Mouse (Mus musculus): ENCODE data around the gene Spink4.

The Spink4 gene

DNA sequence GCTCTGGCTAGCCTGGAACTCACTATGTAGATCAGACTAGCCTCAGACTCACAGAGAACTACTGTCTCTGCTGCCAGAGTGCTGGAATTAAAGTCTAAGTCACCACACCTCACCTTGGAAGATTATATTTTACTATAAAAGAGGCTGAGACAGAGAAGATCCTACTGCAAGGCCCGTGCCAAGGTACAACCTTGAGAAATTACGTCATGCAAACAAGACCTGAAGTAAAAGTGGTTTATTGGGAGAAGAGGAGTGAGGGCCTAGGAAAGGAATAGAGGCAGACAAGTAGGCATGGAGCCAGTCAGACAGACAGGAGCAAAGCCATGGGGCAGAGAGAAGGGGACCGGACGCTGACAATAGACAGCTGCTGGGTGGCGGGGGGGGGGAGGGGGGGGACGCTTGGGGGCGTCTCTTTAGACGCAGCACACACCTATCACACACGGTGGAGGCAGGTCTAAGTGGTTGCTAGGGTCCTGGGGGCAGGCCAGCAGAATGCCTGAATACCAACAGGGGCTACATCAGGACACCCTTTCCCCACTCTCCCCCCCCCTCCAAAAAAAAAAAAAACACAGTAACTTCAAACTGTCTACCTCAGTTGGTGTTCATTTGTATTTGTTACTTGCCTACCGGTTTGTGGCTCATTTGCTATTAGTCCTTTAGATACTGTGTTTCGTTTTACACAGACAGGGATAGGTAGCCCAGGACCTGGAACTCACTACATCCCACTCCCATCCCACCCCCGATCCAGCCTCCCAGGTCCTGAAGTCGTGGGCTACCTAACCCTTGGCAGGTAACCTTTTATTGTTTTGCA lies 50.1 kb downstream of the Spink4 start:
- DNase-seq = peak; percentile 91

DNA sequence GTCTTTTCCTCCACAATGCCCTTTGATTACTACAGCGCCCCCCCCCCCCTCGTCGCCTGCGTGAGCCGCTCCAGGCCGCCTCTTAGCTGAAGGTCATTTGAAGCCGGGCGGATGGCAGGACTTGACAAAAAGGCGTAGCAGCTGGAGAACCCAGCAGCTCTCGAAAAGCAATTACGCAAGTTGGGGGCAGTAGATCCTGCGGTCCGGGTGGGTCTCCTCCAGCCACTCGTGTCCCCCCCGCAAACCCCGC lies 50.7 kb downstream of the Spink4 start:
- DNase-seq = no peak

DNA sequence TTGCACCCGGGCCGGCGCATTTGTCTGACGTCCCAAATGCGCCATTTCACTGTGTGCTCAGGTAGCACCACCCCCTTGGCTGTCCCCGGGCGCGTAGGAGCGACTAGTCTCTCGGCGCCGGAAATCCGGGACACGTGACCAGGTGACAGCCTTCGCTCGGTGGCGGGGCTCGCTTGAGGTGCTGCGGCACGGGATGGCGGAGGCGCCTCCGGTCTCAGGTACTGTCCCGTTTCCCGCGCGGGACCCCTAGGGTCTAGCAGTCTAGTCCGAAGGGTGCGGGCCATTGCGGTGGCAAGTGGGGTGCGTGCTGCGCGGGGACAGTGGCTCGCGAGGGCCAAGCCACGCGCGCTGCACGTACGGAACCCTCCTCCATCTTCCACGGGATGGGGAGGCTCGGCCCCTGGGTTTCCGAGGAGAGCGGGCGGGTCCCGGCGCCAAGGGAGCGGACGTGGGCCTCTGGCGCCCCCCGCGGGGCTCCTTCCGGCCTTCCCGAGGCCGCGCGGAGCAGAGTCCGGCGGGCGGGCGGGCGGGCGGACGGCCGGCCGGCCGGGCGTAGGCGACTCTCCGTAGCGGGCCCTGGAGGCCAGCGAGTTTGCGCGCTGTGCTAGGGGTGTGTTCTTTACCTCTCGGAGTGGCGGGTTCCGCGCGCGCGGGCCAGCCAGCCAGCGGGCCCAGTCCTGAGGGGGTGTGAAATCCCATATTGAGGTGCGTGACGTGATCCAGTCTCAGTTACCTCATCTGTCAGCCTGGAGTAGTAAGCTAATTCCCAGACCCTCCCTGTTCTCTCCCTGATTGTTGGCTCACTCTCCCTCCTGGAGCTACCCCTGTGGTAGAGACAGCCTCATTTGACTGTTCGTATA lies 51.2 kb downstream of the Spink4 start, which contains the start of gene Nfx1:
TSS of gene Nfx1 (plus strand) at position 65 of the 860 bp plus-strand sequence.
- DNase-seq = peak; percentile 100

DNA sequence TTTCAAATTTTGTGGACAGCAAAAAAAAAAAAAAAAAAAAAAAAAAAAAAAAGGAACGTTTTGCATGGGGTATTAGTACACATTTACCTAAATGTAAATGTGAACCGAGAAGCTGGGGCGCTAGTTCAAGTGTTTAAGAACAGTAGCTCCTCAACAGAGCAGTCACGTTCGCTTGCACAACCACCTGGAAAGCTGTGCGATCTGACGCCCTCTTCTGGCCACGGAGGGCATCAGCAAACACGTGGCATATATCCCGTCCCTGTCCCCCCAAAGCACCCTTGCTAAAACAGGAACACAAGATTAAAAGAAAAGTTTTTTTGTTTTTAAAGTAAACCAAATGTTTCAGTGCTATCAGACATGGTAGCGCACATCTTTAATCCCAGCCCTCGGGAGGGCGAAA lies 51.9 kb downstream of the Spink4 start:
- DNase-seq = peak; percentile 86

DNA sequence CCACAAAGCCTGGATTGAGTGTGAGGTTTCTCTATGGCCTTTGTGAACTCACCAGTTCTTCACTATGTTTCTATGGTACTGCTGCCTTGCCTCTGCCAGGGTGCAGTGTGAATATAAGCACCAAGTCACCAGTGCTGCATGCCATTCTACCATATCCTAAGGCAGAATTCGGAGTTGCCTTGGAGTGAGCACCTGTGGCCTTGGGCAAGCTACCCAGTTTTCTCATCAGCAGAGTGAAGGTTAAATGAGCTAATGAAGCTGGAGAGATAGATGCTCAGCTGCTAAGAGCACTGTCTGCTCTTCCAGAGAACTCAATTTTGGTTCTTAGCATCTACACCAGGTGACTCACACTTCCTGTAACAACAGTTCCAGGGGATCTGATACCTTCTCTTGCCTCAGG lies 54.2 kb downstream of the Spink4 start:
- DNase-seq = no peak

DNA sequence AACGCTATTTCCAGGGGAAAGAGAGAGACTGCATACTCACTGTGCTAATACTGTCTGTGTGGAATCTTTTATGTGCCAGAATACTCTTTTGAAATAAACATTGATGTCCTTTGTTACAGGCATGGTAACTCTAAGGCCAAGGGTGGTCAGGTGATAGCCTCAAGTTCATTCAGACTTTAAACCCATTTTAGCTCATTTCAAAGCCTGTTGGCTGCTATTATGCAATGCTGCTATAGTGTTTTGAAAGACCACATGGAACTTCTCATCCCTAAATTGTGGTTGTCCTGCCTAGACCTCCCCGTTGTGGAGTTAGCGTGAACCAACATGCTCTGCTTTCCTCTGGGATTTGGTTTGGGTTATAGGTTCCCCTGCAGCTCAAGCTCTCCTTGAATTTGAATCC lies 55.8 kb downstream of the Spink4 start:
- DNase-seq = no peak

DNA sequence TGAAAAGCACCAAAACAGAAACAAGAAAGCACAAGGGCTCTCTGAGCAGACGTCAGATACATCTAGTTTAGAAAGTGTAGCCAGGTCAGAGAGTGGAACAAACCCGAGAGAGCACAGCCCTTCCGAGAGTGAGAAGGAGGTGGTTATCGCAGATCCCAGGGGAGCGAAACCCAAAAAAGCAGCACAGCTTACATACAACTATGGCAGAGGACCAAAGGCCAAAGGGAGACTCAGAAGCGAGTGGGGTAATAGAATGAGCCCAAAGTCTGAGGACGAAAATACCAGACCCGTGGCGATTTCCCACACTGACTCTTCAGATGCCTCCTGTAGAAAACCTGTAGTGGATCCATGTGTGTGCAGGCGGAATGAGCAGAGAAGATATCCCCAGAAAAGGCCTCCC lies 56.8 kb downstream of the Spink4 start:
- peak; percentile 89 for DNase-seq

DNA sequence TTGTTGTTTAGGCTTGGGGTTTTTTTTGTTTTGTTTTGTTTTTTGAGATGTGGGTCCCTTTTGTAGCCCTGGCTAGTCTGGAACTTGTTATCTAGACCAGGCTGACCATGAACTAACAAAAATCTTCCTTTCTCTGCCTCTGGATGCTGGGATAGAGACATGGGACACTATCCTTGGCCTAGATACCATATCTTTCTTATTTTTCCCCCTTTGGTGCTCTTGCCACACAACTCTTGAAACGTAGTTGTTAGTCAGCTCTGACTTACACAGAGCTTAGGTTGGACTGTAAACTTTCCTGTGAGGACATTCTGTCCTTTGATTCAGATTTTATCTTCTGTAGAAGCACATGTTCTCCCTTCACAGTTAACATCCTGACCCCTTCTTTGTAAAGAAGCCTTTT lies 59.6 kb downstream of the Spink4 start:
- no peak for DNase-seq

Data from heart, adult 11 months (tissue).